Mouse (Mus musculus) kidney, adult 2 months (tissue): Measurements from ENCODE around the gene Gsk3b. TPM values are rescaled to one million over a fixed set of nuclear protein-coding genes. Genes with fewer than 3 reads are reported as not detected.

ENCODE experiments used
- DNase-seq: peaks from one replicate; pipeline ENCODE4 v3.0.0; 2021
- H3K27ac ChIP-seq: fragments of 200-500 bp; 2 replicates; pipeline ENCODE4 v1.5.1; 2012; ENCODE audit warnings: low read depth, low read length, control low read depth, inconsistent platforms; ENCODE audit not compliant: insufficient read depth
- H3K27me3 ChIP-seq: fragments of 200-500 bp; replicated peaks from 2 replicates; pipeline ENCODE4 v1.6.1; 2012; ENCODE audit warnings: mild to moderate bottlenecking, moderate library complexity, low read length, inconsistent platforms; ENCODE audit not compliant: control insufficient read depth, insufficient read depth
- H3K36me3 ChIP-seq: fragments of 200-500 bp; 2 replicates; pipeline ENCODE4 v1.6.1; 2012; ENCODE audit warnings: mild to moderate bottlenecking, moderate library complexity, low read length, inconsistent platforms; ENCODE audit not compliant: control insufficient read depth, insufficient read depth
- H3K4me1 ChIP-seq: fragments of 200-500 bp; 2 replicates; pipeline ENCODE4 v1.6.1; 2011; ENCODE audit warnings: low read length; ENCODE audit not compliant: control insufficient read depth, insufficient read depth
- H3K4me3 ChIP-seq: fragments of 200-500 bp; 2 replicates; pipeline ENCODE4 v1.5.1; 2011; ENCODE audit warnings: mild to moderate bottlenecking, low read depth, low read length, control low read depth; ENCODE audit not compliant: insufficient read depth
- CTCF ChIP-seq: fragments of 200-500 bp; conservative IDR thresholded peaks from 2 replicates; pipeline ENCODE4 v1.5.1; 2011; ENCODE audit warnings: low read depth, mild to moderate bottlenecking, control low read depth, low read length, moderate library complexity, mixed read lengths; ENCODE audit not compliant: insufficient read depth, insufficient read length
- POLR2A ChIP-seq: fragments of 200-500 bp; IDR thresholded peaks from one replicate; pipeline ENCODE4 v1.6.1; 2011; ENCODE audit warnings: low read depth, low read length, control low read depth
- WGBS: fragments of 180-500 bp; shearing (Covaris S2); methylation state at CpG from one replicate; pipeline ENCODE4 v1.1.7; 2018; 5-methylcytosine and 5-hydroxymethylcytosine counted together
- polyA plus RNA-seq: library from polyadenylated mRNA; depleted of rRNA; stranded (reverse); fragments of >200 nt; gene quantifications from 2 replicates; pipeline ENCODE4 v1.2.3, GENCODE M21; 2012

Gsk3b gene
- polyA plus RNA-seq, 1 experiment = 12.0 TPM

GRCm38 (mm10) chr16:38164811-38165591, 76.2 kb downstream of the Gsk3b start:
- H3K27me3 ChIP-seq = no peaks in the 10 kb centered on the region
- no peak overlapping the region for H3K4me3 ChIP-seq
- no peaks in the 10 kb centered on the region for H3K4me1 ChIP-seq
- TF ChIP-seq CTCF (no peak), POLR2A (no peak)
- WGBS = 94% methylated on average over 7 of the region's 7 CpGs
- H3K36me3 ChIP-seq = no peaks in the 10 kb centered on the region
- no peak overlapping the region for H3K27ac ChIP-seq
- DNase-seq = no peak

- TF ChIP-seq POLR2A (no peak), CTCF (no peak)
- DNase-seq = no peak
- Histone ChIP-seq H3K27ac (no peak overlapping the region), H3K4me3 (no peak overlapping the region), H3K27me3 (no peaks in the 10 kb centered on the region), H3K36me3 (no peaks in the 10 kb centered on the region), H3K4me1 (no peaks in the 10 kb centered on the region)
- 94% methylated on average over 5 of the region's 5 CpGs for WGBS
Observed at GRCm38 (mm10) chr16:38168971-38169370, 80.2 kb downstream of the Gsk3b start.

- WGBS = 58% methylated on average over 4 of the region's 4 CpGs
- Histone ChIP-seq H3K27me3 (no peaks in the 10 kb centered on the region), H3K4me3 (no peak overlapping the region), H3K36me3 (no peaks in the 10 kb centered on the region; the same call in 1 of the 2 replicates), H3K4me1 (no peaks in the 10 kb centered on the region; the same call in 1 of the 2 replicates), H3K27ac (no peak overlapping the region)
- TF ChIP-seq POLR2A = no peak
- no peak for TF ChIP-seq CTCF
- DNase-seq = peak; percentile 52
Observed at GRCm38 (mm10) chr16:38179150-38179549, 90.3 kb downstream of the Gsk3b start.

GRCm38 (mm10) chr16:38181421-38181820, 92.6 kb downstream of the Gsk3b start:
- TF ChIP-seq CTCF (no peak), POLR2A (no peak)
- Histone ChIP-seq H3K4me1 (no peaks in the 10 kb centered on the region; the same call in 1 of the 2 replicates), H3K27me3 (no peaks in the 10 kb centered on the region), H3K36me3 (0 out of 2 replicates have a peak, but pooled peaks cover 1% of the 10 kb centered on the region), H3K4me3 (no peak overlapping the region), H3K27ac (no peak overlapping the region)
- 77% methylated on average over 8 of the region's 8 CpGs for WGBS
- no peak for DNase-seq

GRCm38 (mm10) chr16:38184657-38185269, 96.0 kb downstream of the Gsk3b start:
- H3K4me1 ChIP-seq = no peaks in the 10 kb centered on the region
- no peak overlapping the region for H3K4me3 ChIP-seq
- no peak overlapping the region for H3K27ac ChIP-seq
- no peak for DNase-seq
- 80% methylated on average over 8 of the region's 8 CpGs for WGBS
- H3K36me3 ChIP-seq = peaks cover 3% of the 10 kb centered on the region; the same call in 1 of the 2 replicates
- TF ChIP-seq POLR2A (no peak), CTCF (no peak)
- H3K27me3 ChIP-seq = no peaks in the 10 kb centered on the region

- no peak overlapping the region for H3K4me3 ChIP-seq
- WGBS = 86% methylated on average over 4 of the region's 4 CpGs
- no peak overlapping the region for H3K27ac ChIP-seq
- H3K36me3 ChIP-seq = peaks cover 5% of the 10 kb centered on the region
- no peak for DNase-seq
- no peak for TF ChIP-seq POLR2A
- TF ChIP-seq CTCF = no peak
- H3K27me3 ChIP-seq = no peaks in the 10 kb centered on the region
- no peaks in the 10 kb centered on the region for H3K4me1 ChIP-seq
Observed at GRCm38 (mm10) chr16:38189952-38190351, 101.2 kb downstream of the Gsk3b start.

GRCm38 (mm10) chr16:38190531-38190930, 101.7 kb downstream of the Gsk3b start:
- no peak overlapping the region for H3K27ac ChIP-seq
- TF ChIP-seq CTCF = no peak
- TF ChIP-seq POLR2A = no peak
- WGBS = 58% methylated on average over 3 of the region's 3 CpGs

More at GRCm38 (mm10) chr16:38190531-38190930, 101.7 kb downstream of the Gsk3b start:
- Histone ChIP-seq H3K27me3 (no peaks in the 10 kb centered on the region), H3K4me1 (no peaks in the 10 kb centered on the region), H3K4me3 (no peak overlapping the region), H3K36me3 (peaks cover 5% of the 10 kb centered on the region)
- no peak for DNase-seq
